Mouse (Mus musculus): Measurements from ENCODE around the gene Ntn3. TPM values are rescaled to one million over a fixed set of nuclear protein-coding genes. Genes with fewer than 3 reads are reported as not detected.

Ntn3 gene
- total and polyA plus RNA-seq, 3 experiments = 0.97 to 1.1 (median 1.0) TPM

GRCm38 (mm10) chr17:24204846-24205245 lies 4.5 kb downstream of the Ntn3 start:
- Histone ChIP-seq H3K4me3 (peak overlapping the region; percentile 59), H3K36me3 (ENCODE audit: control insufficient read depth, insufficient read depth, low read length) (no peaks in the 10 kb centered on the region), H3K79me2 (replicated peaks; ENCODE audit: control insufficient read depth, insufficient read depth, low read length) (no peaks in the 10 kb centered on the region), H3K27ac (peak overlapping the region; percentile 69), H3K27me3 (ENCODE audit: control insufficient read depth, insufficient read depth, low read length) (no peaks in the 10 kb centered on the region), H3K9ac (ENCODE audit: low read depth, low read length) (peak overlapping the region; percentile 88), H3K4me1 (ENCODE audit: control insufficient read depth, insufficient read depth, low read length) (peaks cover 18% of the 10 kb centered on the region)
- WGBS = 4% methylated on average over 7 of the region's 7 CpGs
- intact Hi-C loops (cut with DNase I) = loop anchor here (2.0 kb wide), 1 partner anchor 46 kb away; the partner anchor contains the start of gene Ccnf
- no peak for DNase-seq
- TF ChIP-seq POLR2A (IDR thresholded peaks at IDR 0.05; ENCODE audit: insufficient read depth, low read depth, low read length) (no peak), CTCF (IDR thresholded peaks at IDR 0.05) (no peak), EP300 (IDR thresholded peaks at IDR 0.05; ENCODE audit: insufficient read depth, low read depth, low read length) (no peak)

- TF ChIP-seq CTCF (IDR thresholded peaks at IDR 0.05) (no peak), POLR2A (IDR thresholded peaks at IDR 0.05; ENCODE audit: insufficient read depth, low read depth, low read length) (no peak), EP300 (IDR thresholded peaks at IDR 0.05; ENCODE audit: insufficient read depth, low read depth, low read length) (no peak)
- no peaks in the 10 kb centered on the region for H3K36me3 ChIP-seq (ENCODE audit: control insufficient read depth, insufficient read depth, low read length)
- H3K79me2 ChIP-seq (replicated peaks; ENCODE audit: control insufficient read depth, insufficient read depth, low read length) = no peaks in the 10 kb centered on the region
- H3K4me3 ChIP-seq = no peak overlapping the region
- no peak for DNase-seq
- intact Hi-C loops (cut with DNase I) = loop anchor here (2.0 kb wide), 1 partner anchor 47 kb away; the partner anchor contains the start of gene Ccnf
- H3K4me1 ChIP-seq (ENCODE audit: control insufficient read depth, insufficient read depth, low read length) = peaks cover 19% of the 10 kb centered on the region
- 48% methylated on average over 3 of the region's 3 CpGs for WGBS
- H3K27me3 ChIP-seq (ENCODE audit: control insufficient read depth, insufficient read depth, low read length) = no peaks in the 10 kb centered on the region
- no peak overlapping the region for H3K27ac ChIP-seq
- H3K9ac ChIP-seq (ENCODE audit: low read depth, low read length) = no peak overlapping the region
These were observed 5.5 kb downstream of the Ntn3 start for GRCm38 (mm10) chr17:24203611-24204534.

DNA sequence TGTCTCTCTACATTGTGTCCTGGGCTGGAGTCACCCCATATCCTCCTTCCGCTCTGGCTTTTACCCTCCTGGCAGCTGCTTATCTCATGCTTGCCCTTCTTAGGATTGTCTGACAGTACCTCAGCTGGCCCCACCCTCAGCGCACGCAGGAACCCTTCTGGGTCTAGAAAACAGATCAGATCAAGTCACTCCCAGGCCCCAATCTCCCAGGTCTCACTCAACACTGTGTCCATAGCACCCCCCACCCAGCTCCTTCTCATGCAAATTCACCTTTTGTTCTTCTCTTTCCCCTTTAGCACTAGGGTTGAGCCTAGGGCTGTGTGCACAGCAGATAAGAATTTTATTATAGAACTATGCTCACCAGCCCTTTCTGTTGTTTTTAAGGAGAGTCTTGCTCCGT lies 6.3 kb downstream of the Ntn3 start:
- H3K4me1 ChIP-seq (ENCODE audit: control insufficient read depth, insufficient read depth, low read length) = peaks cover 12% of the 10 kb centered on the region
- H3K36me3 ChIP-seq (ENCODE audit: control insufficient read depth, insufficient read depth, low read length) = no peaks in the 10 kb centered on the region
- DNase-seq = no peak
- no peak overlapping the region for H3K4me3 ChIP-seq
- intact Hi-C loops (cut with DNase I) = no loop called here
- WGBS = 57% methylated on average over 4 of the region's 4 CpGs
- no peaks in the 10 kb centered on the region for H3K79me2 ChIP-seq (replicated peaks; ENCODE audit: control insufficient read depth, insufficient read depth, low read length)
- TF ChIP-seq EP300 (IDR thresholded peaks at IDR 0.05; ENCODE audit: insufficient read depth, low read depth, low read length) (no peak), CTCF (IDR thresholded peaks at IDR 0.05) (no peak), POLR2A (IDR thresholded peaks at IDR 0.05; ENCODE audit: insufficient read depth, low read depth, low read length) (no peak)
- H3K27ac ChIP-seq = no peak overlapping the region
- no peak overlapping the region for H3K9ac ChIP-seq (ENCODE audit: low read depth, low read length)
- H3K27me3 ChIP-seq (ENCODE audit: control insufficient read depth, insufficient read depth, low read length) = no peaks in the 10 kb centered on the region

DNA sequence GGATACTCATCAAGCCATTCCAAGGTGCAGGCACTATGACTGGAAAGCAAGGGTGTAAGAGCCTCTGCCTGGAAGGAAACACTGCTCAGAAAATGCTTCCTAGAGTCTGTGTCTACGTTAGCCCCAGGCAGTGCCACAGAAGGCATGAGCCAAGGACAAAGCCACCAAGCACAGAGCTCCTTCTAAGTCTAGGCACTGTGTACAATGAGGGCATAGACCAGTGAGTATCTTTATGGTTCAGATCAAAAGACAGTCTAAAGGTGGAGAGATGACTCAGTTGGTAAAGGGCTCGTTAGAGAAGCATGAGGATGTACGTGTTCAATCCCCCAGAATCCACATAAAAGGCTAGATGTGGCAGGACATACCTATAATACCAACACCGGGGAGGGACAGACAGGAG lies 8.2 kb downstream of the Ntn3 start:
- Histone ChIP-seq H3K27ac (no peak overlapping the region), H3K4me3 (no peak overlapping the region), H3K4me1 (ENCODE audit: control insufficient read depth, insufficient read depth, low read length) (peaks cover 11% of the 10 kb centered on the region), H3K27me3 (ENCODE audit: control insufficient read depth, insufficient read depth, low read length) (no peaks in the 10 kb centered on the region), H3K79me2 (replicated peaks; ENCODE audit: control insufficient read depth, insufficient read depth, low read length) (no peaks in the 10 kb centered on the region), H3K36me3 (ENCODE audit: control insufficient read depth, insufficient read depth, low read length) (no peaks in the 10 kb centered on the region), H3K9ac (ENCODE audit: low read depth, low read length) (no peak overlapping the region)
- DNase-seq = no peak
- whole genome bisulfite sequencing = 77% methylated on average over 4 of the region's 4 CpGs
- intact Hi-C loops (cut with DNase I) = no loop called here
- TF ChIP-seq EP300 (IDR thresholded peaks at IDR 0.05; ENCODE audit: insufficient read depth, low read depth, low read length) (no peak), CTCF (IDR thresholded peaks at IDR 0.05) (no peak), POLR2A (IDR thresholded peaks at IDR 0.05; ENCODE audit: insufficient read depth, low read depth, low read length) (no peak)

GRCm38 (mm10) chr17:24199741-24200140 lies 9.6 kb downstream of the Ntn3 start:
- Histone ChIP-seq H3K27ac (no peak overlapping the region), H3K9ac (ENCODE audit: low read depth, low read length) (no peak overlapping the region), H3K4me1 (ENCODE audit: control insufficient read depth, insufficient read depth, low read length) (peaks cover 4% of the 10 kb centered on the region), H3K4me3 (no peak overlapping the region), H3K27me3 (ENCODE audit: control insufficient read depth, insufficient read depth, low read length) (no peaks in the 10 kb centered on the region), H3K36me3 (ENCODE audit: control insufficient read depth, insufficient read depth, low read length) (no peaks in the 10 kb centered on the region), H3K79me2 (replicated peaks; ENCODE audit: control insufficient read depth, insufficient read depth, low read length) (no peaks in the 10 kb centered on the region)
- no peak for TF ChIP-seq CTCF (IDR thresholded peaks at IDR 0.05)
- no peak for TF ChIP-seq EP300 (IDR thresholded peaks at IDR 0.05; ENCODE audit: insufficient read depth, low read depth, low read length)
- TF ChIP-seq POLR2A (IDR thresholded peaks at IDR 0.05; ENCODE audit: insufficient read depth, low read depth, low read length) = no peak
- intact Hi-C loops (cut with DNase I) = no loop called here
- WGBS = 44% methylated on average over 4 of the region's 4 CpGs
- peak in 1 of 2 experiments; percentile 34 for DNase-seq

DNA sequence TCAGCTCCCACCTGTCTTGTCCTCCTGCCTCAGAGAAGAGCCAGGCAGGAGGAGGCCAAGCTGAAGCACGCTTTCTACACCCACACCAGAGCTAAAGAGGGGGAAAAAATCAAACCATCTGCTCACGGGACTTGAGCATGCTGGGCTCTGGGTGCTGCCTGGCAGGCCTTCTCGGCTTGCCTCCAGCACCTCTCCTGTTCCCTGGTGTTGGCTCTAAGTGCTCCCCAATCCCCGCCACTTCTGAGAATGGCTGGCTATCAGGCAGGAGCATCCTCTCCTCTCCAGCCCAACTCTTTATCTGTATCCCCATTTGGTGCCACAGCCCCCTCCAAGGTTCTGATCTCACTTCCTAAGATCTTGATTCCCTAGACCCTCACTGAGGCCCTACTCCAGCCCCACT lies 10.1 kb downstream of the Ntn3 start:
- WGBS = 88% methylated on average over 4 of the region's 4 CpGs
- H3K4me1 ChIP-seq (ENCODE audit: control insufficient read depth, insufficient read depth, low read length) = peaks cover 1% of the 10 kb centered on the region; the same call in 1 of the 2 replicates
- DNase-seq = no peak

More for the DNA sequence above, 10.1 kb downstream of the Ntn3 start:
- Histone ChIP-seq H3K79me2 (replicated peaks; ENCODE audit: control insufficient read depth, insufficient read depth, low read length) (no peaks in the 10 kb centered on the region), H3K27ac (no peak overlapping the region), H3K36me3 (ENCODE audit: control insufficient read depth, insufficient read depth, low read length) (no peaks in the 10 kb centered on the region), H3K4me3 (no peak overlapping the region), H3K9ac (ENCODE audit: low read depth, low read length) (no peak overlapping the region), H3K27me3 (ENCODE audit: control insufficient read depth, insufficient read depth, low read length) (no peaks in the 10 kb centered on the region)
- intact Hi-C loops (cut with DNase I) = no loop called here
- TF ChIP-seq POLR2A (IDR thresholded peaks at IDR 0.05; ENCODE audit: insufficient read depth, low read depth, low read length) = no peak
- TF ChIP-seq EP300 (IDR thresholded peaks at IDR 0.05; ENCODE audit: insufficient read depth, low read depth, low read length) = no peak
- TF ChIP-seq CTCF (IDR thresholded peaks at IDR 0.05) = no peak
